Mouse (Mus musculus) small intestine, adult 2 months (tissue): ENCODE data around the gene Abca12.

ENCODE experiments used
- CTCF ChIP-seq: fragments of 200-500 bp; IDR thresholded peaks from 2 replicates; pipeline ENCODE4 v1.5.1; 2012; ENCODE audit warnings: low read depth, mild to moderate bottlenecking, control low read depth, inconsistent platforms, low read length, moderate library complexity, mixed read lengths; ENCODE audit not compliant: insufficient replicate concordance, insufficient read length; ENCODE audit errors: extremely low read depth
- POLR2A ChIP-seq: fragments of 200-500 bp; IDR thresholded peaks from 2 replicates; pipeline ENCODE4 v1.6.1; 2012; ENCODE audit warnings: low read depth, mild to moderate bottlenecking, control low read depth, inconsistent platforms, low read length, moderate library complexity

DNA sequence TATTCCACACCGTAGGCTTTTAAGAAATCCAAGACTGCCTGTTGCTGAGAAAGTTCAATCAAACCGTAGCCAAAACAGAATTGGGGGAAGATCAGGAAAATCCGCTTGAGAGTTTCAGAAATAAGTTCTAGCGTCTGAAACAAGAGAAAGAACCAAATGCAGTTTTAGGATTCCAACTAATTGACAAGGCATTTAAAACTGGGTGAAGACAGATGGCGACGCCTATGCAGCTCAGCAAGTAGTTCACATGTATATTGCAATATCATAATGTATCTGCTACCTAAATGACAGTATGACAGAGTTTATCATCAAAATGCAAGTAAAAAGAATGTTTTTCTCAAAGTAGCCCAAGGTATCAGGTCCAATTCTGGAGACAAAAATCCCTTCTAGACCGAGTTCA, 151.2 kb downstream of the Abca12 start:
- TF ChIP-seq CTCF (no peak), POLR2A (no peak)
